Mouse (Mus musculus): ENCODE measurements around the gene Cradd.

GRCm38 (mm10) chr10:95180900-95181299 lies 143.0 kb downstream of the Cradd start:
- TF ChIP-seq TCF12 (IDR thresholded peaks at IDR 0.05; ENCODE audit: insufficient read depth, poor library complexity, severe bottlenecking): no peak
- TF ChIP-seq POLR2A (IDR thresholded peaks at IDR 0.05; ENCODE audit: insufficient read length, low read depth): no peak
- TF ChIP-seq MYOD1 (IDR thresholded peaks at IDR 0.05; ENCODE audit: control insufficient read depth in 1 of 3, insufficient read length in 2 of 3, low read depth in 2 of 3): no peak
- TF ChIP-seq MYOG (IDR thresholded peaks at IDR 0.05; ENCODE audit: control insufficient read depth in 1 of 3, insufficient read depth in 1 of 3, insufficient read length in 2 of 3, low read depth in 2 of 3): no peak
